Mouse (Mus musculus): ENCODE data around the gene P2ry6. TPM values are rescaled to one million over a fixed set of nuclear protein-coding genes. Genes with fewer than 3 reads are reported as not detected.

Gene P2ry6
- polyA plus RNA-seq (2012; ENCODE audit: insufficient read depth, insufficient read length, missing spikeins): 387 and 402 TPM in 2 replicates

DNA sequence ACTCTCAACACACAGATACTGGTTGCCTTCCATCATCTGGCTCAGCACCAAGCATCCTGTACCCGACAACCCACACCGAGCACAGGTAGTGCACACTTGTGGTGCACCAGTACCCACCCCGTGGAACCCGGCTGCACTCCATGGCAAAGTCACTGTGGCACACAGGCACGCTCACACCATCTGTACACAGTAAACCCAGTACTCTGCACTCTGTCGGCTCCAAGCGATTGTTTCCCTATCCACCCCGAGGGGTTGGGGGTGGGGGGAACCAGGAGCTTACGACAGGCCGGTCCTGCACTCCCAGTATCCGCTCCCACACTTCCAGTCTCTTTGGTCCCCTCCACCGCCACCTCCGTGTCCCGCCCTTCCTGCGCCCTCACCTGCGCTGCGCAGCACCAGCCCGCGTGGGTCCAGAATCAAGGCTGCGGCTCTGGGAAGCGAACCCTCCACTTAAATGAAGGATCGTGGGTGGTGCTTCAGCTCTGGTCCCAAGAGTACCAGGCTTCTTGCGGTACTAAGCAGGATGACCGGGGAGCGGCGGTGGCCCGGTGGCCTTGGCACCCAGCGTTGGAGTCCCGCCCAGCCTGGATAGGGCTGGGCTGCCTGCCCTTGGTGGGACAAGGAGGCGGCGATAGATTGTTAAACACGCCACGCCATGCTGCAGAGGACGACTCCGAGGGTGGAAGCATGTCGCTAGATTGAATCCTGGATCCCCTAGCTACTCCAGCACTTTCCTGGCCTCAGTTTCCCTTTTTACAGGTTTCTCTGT, at the start of gene P2ry6:
Gene P2ry6 (minus strand): TSS at position 515 of the 769 bp plus-strand sequence.
- peaks cover 15% of the 10 kb centered on the region for H3K4me1 ChIP-seq (ENCODE audit: control insufficient read depth, insufficient read depth, low read length)
- H3K27ac ChIP-seq (ENCODE audit: insufficient read depth, low read depth, low read length): no peak within 1 kb of the TSS
- TF ChIP-seq CTCF (IDR thresholded peaks at IDR 0.05; ENCODE audit: low read depth, low read length) (no peak), POLR2A (IDR thresholded peaks at IDR 0.05; ENCODE audit: borderline replicate concordance, low read depth, low read length) (no peak)
- H3K4me3 ChIP-seq (ENCODE audit: insufficient read depth, low read length): no peak within 1 kb of the TSS

- Histone ChIP-seq H3K27ac (ENCODE audit: insufficient read depth, low read depth, low read length) (no peak overlapping the region), H3K4me3 (ENCODE audit: insufficient read depth, low read length) (no peak overlapping the region), H3K4me1 (ENCODE audit: control insufficient read depth, insufficient read depth, low read length) (peaks cover 12% of the 10 kb centered on the region)
- TF ChIP-seq POLR2A (IDR thresholded peaks at IDR 0.05; ENCODE audit: borderline replicate concordance, low read depth, low read length) (no peak), CTCF (IDR thresholded peaks at IDR 0.05; ENCODE audit: low read depth, low read length) (no peak)
Observed at GRCm38 (mm10) chr7:101017492-101017891, 43.0 kb upstream of the P2ry6 start.

DNA sequence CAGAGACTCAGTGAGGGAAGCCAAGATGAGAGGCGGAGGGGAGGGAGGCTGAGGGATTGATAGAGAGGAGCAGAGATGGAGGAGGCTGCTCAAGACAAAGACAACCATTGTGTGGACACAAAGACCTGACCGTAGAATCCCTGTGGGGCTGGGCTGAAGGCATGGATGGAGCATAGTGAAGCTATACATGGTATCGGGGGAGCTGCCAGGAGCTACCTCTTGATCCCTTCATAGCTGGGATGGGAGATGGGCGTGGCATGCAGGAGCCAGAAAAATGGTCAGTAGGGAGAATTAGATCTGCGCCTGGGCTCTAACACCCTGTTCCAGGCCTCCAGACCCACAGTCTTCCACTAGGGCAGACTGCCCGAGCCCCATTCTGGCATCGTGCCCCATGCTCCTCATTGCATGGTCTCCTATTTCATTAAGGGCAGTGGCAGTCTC, 42.6 kb upstream of the P2ry6 start:
- TF ChIP-seq CTCF (IDR thresholded peaks at IDR 0.05; ENCODE audit: low read depth, low read length): no peak
- TF ChIP-seq POLR2A (IDR thresholded peaks at IDR 0.05; ENCODE audit: borderline replicate concordance, low read depth, low read length): no peak
- H3K4me1 ChIP-seq (ENCODE audit: control insufficient read depth, insufficient read depth, low read length): peaks cover 14% of the 10 kb centered on the region
- no peak overlapping the region for H3K27ac ChIP-seq (ENCODE audit: insufficient read depth, low read depth, low read length)
- H3K4me3 ChIP-seq (ENCODE audit: insufficient read depth, low read length): no peak overlapping the region

- Histone ChIP-seq H3K4me3 (ENCODE audit: insufficient read depth, low read length) (no peak overlapping the region), H3K27ac (ENCODE audit: insufficient read depth, low read depth, low read length) (no peak overlapping the region), H3K4me1 (ENCODE audit: control insufficient read depth, insufficient read depth, low read length) (peaks cover 19% of the 10 kb centered on the region)
- TF ChIP-seq POLR2A (IDR thresholded peaks at IDR 0.05; ENCODE audit: borderline replicate concordance, low read depth, low read length) (no peak), CTCF (IDR thresholded peaks at IDR 0.05; ENCODE audit: low read depth, low read length) (no peak)
Observed at GRCm38 (mm10) chr7:101014985-101015384, 40.5 kb upstream of the P2ry6 start.

GRCm38 (mm10) chr7:101014041-101014440, 39.6 kb upstream of the P2ry6 start:
- TF ChIP-seq POLR2A (IDR thresholded peaks at IDR 0.05; ENCODE audit: borderline replicate concordance, low read depth, low read length) (no peak), CTCF (IDR thresholded peaks at IDR 0.05; ENCODE audit: low read depth, low read length) (no peak)
- H3K27ac ChIP-seq (ENCODE audit: insufficient read depth, low read depth, low read length): no peak overlapping the region
- H3K4me1 ChIP-seq (ENCODE audit: control insufficient read depth, insufficient read depth, low read length): peaks cover 24% of the 10 kb centered on the region
- no peak overlapping the region for H3K4me3 ChIP-seq (ENCODE audit: insufficient read depth, low read length)

- Histone ChIP-seq H3K27ac (ENCODE audit: insufficient read depth, low read depth, low read length) (no peak within 1 kb of the TSS), H3K4me1 (ENCODE audit: control insufficient read depth, insufficient read depth, low read length) (peaks cover 30% of the 10 kb centered on the region), H3K4me3 (ENCODE audit: insufficient read depth, low read length) (peak within 1 kb of the TSS; percentile 88)
- TF ChIP-seq CTCF (IDR thresholded peaks at IDR 0.05; ENCODE audit: low read depth, low read length): no peak
- TF ChIP-seq POLR2A (IDR thresholded peaks at IDR 0.05; ENCODE audit: borderline replicate concordance, low read depth, low read length): no peak
Observed at GRCm38 (mm10) chr7:101012541-101012940, 38.1 kb upstream of the P2ry6 start, which contains the start of gene P2ry2. P2ry2 (minus strand) TSS chr7:101012866.

DNA sequence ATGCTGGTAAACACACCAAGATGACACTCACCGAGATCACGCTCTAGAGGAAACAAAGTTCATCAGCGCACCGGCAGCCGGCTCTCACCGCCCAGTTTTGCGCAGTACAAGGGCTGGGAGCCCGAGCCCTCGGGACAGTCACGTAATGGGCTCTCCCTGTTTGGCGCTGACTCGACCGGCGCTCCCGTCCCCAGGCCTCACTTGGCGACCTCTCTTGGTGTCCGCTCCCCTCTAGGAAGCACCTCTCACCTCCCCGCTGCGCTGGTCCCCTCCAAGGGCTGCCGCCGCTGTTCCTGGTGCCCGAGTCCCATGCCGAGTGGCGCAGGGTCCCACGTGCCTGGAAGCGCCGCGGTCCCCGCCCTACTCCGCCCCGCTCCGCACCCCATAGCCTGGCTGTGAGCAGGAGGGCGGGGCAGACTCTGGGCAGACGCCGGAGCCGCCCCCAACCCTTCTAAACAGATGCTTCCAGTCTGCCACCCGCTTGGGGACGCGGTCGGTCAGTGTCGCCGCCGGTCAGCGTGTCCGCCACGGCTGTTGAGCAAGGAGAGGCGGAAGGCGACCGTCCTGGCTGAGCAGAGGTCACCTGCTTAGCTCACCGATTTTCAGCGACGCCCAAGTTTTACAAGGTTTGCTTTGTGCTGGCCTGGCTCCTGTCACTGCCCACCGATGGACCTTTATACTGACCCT, 37.4 kb upstream of the P2ry6 start:
- Histone ChIP-seq H3K4me1 (ENCODE audit: control insufficient read depth, insufficient read depth, low read length) (peaks cover 33% of the 10 kb centered on the region), H3K4me3 (ENCODE audit: insufficient read depth, low read length) (peak overlapping the region; percentile 88), H3K27ac (ENCODE audit: insufficient read depth, low read depth, low read length) (no peak overlapping the region)
- TF ChIP-seq POLR2A (IDR thresholded peaks at IDR 0.05; ENCODE audit: borderline replicate concordance, low read depth, low read length) (no peak), CTCF (IDR thresholded peaks at IDR 0.05; ENCODE audit: low read depth, low read length) (no peak)

- H3K27ac ChIP-seq (ENCODE audit: insufficient read depth, low read depth, low read length): no peak overlapping the region
- TF ChIP-seq CTCF (IDR thresholded peaks at IDR 0.05; ENCODE audit: low read depth, low read length) (no peak), POLR2A (IDR thresholded peaks at IDR 0.05; ENCODE audit: borderline replicate concordance, low read depth, low read length) (no peak)
- peak overlapping the region; percentile 88 for H3K4me3 ChIP-seq (ENCODE audit: insufficient read depth, low read length)
Observed at GRCm38 (mm10) chr7:101010741-101011140, 36.3 kb upstream of the P2ry6 start.

GRCm38 (mm10) chr7:101006201-101006600, 31.8 kb upstream of the P2ry6 start:
- Histone ChIP-seq H3K4me1 (ENCODE audit: control insufficient read depth, insufficient read depth, low read length) (peaks cover 28% of the 10 kb centered on the region), H3K4me3 (ENCODE audit: insufficient read depth, low read length) (no peak overlapping the region), H3K27ac (ENCODE audit: insufficient read depth, low read depth, low read length) (no peak overlapping the region)
- TF ChIP-seq CTCF (IDR thresholded peaks at IDR 0.05; ENCODE audit: low read depth, low read length) (no peak), POLR2A (IDR thresholded peaks at IDR 0.05; ENCODE audit: borderline replicate concordance, low read depth, low read length) (no peak)

More at GRCm38 (mm10) chr7:101010741-101011140, 36.3 kb upstream of the P2ry6 start:
- H3K4me1 ChIP-seq (ENCODE audit: control insufficient read depth, insufficient read depth, low read length): peaks cover 33% of the 10 kb centered on the region

DNA sequence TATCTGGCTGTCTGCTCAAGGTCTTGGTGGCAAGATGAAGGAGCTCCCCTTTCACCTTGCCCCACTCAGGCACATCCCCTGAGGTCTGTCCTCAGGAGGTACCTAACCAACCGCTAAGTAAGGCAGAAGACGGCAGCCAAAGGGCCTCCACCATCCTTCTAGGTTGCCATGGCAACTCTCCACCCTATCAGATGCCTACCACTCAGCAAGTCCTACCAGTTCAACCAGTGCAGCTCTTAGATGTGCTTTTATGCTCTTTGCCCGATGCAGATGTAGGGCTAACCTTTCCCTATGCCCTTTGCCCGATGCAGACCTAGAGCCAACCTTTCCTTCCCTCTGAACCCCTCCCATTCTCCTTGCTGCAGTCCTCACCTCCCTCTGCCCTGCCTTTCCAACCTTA, 30.7 kb upstream of the P2ry6 start:
- no peak for TF ChIP-seq CTCF (IDR thresholded peaks at IDR 0.05; ENCODE audit: low read depth, low read length)
- TF ChIP-seq POLR2A (IDR thresholded peaks at IDR 0.05; ENCODE audit: borderline replicate concordance, low read depth, low read length): no peak
- no peak overlapping the region for H3K27ac ChIP-seq (ENCODE audit: insufficient read depth, low read depth, low read length)
- H3K4me3 ChIP-seq (ENCODE audit: insufficient read depth, low read length): no peak overlapping the region
- peaks cover 24% of the 10 kb centered on the region for H3K4me1 ChIP-seq (ENCODE audit: control insufficient read depth, insufficient read depth, low read length)

Measured in bone marrow macrophage, adult 2 months (primary cell).